Mouse (Mus musculus) liver, adult 2 months (tissue): Measurements from ENCODE around the gene Pbp2.

ENCODE experiments used
- CTCF ChIP-seq: fragments of 200-500 bp; IDR thresholded peaks from 2 replicates; pipeline ENCODE4 v1.5.1; 2011; ENCODE audit warnings: low read depth, low read length, control low read depth
- POLR2A ChIP-seq: fragments of 200-500 bp; IDR thresholded peaks from 2 replicates; pipeline ENCODE4 v1.6.1; 2011; ENCODE audit warnings: low read length, control low read depth; ENCODE audit not compliant: insufficient read depth; ENCODE audit errors: extremely low read depth

DNA sequence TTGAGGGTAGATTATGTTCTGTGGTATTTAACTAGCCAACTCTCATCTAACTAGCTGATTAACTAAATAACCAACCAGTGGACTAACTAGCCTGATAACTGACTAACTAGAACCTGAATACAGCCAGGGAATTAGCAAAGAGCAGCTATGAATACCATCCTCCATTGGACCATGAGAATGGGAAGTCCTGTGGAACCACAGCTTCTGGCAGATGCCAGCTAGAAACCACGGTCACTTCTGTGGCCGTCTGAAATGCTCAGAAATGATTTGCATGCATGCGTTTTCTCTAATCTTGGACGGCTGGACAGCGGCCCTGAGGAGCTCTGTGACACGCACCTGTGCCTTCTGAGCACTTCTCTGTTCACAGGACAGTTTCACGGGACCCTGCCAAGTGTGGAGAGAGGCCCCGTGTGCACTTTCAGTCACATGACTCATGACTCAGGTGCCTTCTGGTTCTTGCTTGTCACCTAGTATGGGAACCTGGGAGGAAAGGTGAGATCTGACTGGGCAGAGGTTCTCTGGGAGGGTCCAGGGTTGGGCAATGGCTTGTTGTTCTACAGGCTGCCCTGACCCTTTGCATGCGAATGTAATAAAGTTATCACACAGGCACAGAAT, 14.6 kb upstream of the Pbp2 start:
- TF ChIP-seq CTCF (no peak), POLR2A (no peak)
